Mouse (Mus musculus) embryonic facial prominence, embryonic 11.5 days (tissue): ENCODE data around the gene Cdk10. TPM values are rescaled to one million over a fixed set of nuclear protein-coding genes. Genes with fewer than 3 reads are reported as not detected.
"Not testable (repeated sequence)": the region's sequence is repeated elsewhere in the genome, so short reads cannot be mapped to it uniquely, and the experiment has no call there.

ENCODE experiments used
- ATAC-seq: fragments of 200-750 bp; cut with Nextera tagmentation; replicated peaks from 2 replicates; pipeline ENCODE4 v1.8.0; 2017; ENCODE audit warnings: low read depth; ENCODE audit not compliant: insufficient number of reproducible peaks, low FRiP score, low TSS enrichment
- DNase-seq: peaks from one replicate; pipeline ENCODE4 v3.0.0-alpha.2; 2015; ENCODE audit warnings: low spot score
- H3K27ac ChIP-seq: fragments of 300-500 bp; sonication (generic); replicated peaks from 2 replicates; pipeline ENCODE4 v1.5.1; 2014; ENCODE audit warnings: mild to moderate bottlenecking, low read depth, low read length, control low read depth
- H3K27me3 ChIP-seq: fragments of 300-500 bp; sonication (generic); 2 replicates; pipeline ENCODE4 v1.6.1; 2014; ENCODE audit warnings: mild to moderate bottlenecking, low read length, moderate library complexity, mixed read lengths; ENCODE audit not compliant: control insufficient read depth, insufficient read depth
- H3K36me3 ChIP-seq: fragments of 300-500 bp; sonication (generic); replicated peaks from 2 replicates; pipeline ENCODE4 v1.6.1; 2014; ENCODE audit warnings: low read depth, mild to moderate bottlenecking, low read length, moderate library complexity, mixed read lengths; ENCODE audit not compliant: control insufficient read depth, insufficient read depth
- H3K4me1 ChIP-seq: fragments of 300-500 bp; sonication (generic); 2 replicates; pipeline ENCODE4 v1.6.1; 2014; ENCODE audit warnings: low read length, mixed read lengths; ENCODE audit not compliant: control insufficient read depth, insufficient read depth
- H3K4me2 ChIP-seq: fragments of 300-500 bp; sonication (generic); 2 replicates; pipeline ENCODE4 v1.6.1; 2014; ENCODE audit warnings: low read depth, mild to moderate bottlenecking, control low read depth, low read length, moderate library complexity
- H3K4me3 ChIP-seq: fragments of 300-500 bp; sonication (generic); 2 replicates; pipeline ENCODE4 v1.5.1; 2014; ENCODE audit warnings: low read depth, low read length, control low read depth
- H3K9ac ChIP-seq: fragments of 300-500 bp; sonication (generic); replicated peaks from 2 replicates; pipeline ENCODE4 v1.6.1; 2014; ENCODE audit warnings: mild to moderate bottlenecking, control low read depth, low read length
- H3K9me3 ChIP-seq: fragments of 300-500 bp; sonication (generic); replicated peaks from 2 replicates; pipeline ENCODE4 v1.6.1; 2016; ENCODE audit warnings: mild to moderate bottlenecking, low read length, inconsistent platforms, mixed read lengths; ENCODE audit not compliant: control insufficient read depth
- WGBS: fragments of 180-500 bp; shearing (Covaris S2); extraction: QIAGEN DNeasy Blood & Tissue Kit; methylation state at CpG from one replicate; pipeline ENCODE4 v1.1.7; 2014; 5-methylcytosine and 5-hydroxymethylcytosine counted together
- polyA plus RNA-seq: library from polyadenylated mRNA; unstranded; fragments of >200 nt; fragmentation: Nextera tagmentation; extraction: Ambion mirVana; gene quantifications from 2 replicates; pipeline ENCODE4 v1.2.1, GENCODE M21; 2014

The Cdk10 gene
- polyA plus RNA-seq, 1 experiment from 2014 or later = 29.9 TPM

- no peaks in the 10 kb centered on the region for H3K9me3 ChIP-seq
- H3K27me3 ChIP-seq = no peaks in the 10 kb centered on the region
- no peak overlapping the region for H3K4me2 ChIP-seq
- H3K27ac ChIP-seq = no peak overlapping the region
- DNase-seq = no peak
- no peak for ATAC-seq
- no peak overlapping the region for H3K9ac ChIP-seq
- WGBS = 45% methylated on average over 3 of the region's 3 CpGs
- H3K36me3 ChIP-seq = no peaks in the 10 kb centered on the region; the same call in none of the 2 replicates
- peaks cover 4% of the 10 kb centered on the region; the same call in 1 of the 2 replicates for H3K4me1 ChIP-seq
- H3K4me3 ChIP-seq = no peak overlapping the region
These were observed 32.5 kb downstream of the Cdk10 start for GRCm38 (mm10) chr8:123257114-123257513.

DNA sequence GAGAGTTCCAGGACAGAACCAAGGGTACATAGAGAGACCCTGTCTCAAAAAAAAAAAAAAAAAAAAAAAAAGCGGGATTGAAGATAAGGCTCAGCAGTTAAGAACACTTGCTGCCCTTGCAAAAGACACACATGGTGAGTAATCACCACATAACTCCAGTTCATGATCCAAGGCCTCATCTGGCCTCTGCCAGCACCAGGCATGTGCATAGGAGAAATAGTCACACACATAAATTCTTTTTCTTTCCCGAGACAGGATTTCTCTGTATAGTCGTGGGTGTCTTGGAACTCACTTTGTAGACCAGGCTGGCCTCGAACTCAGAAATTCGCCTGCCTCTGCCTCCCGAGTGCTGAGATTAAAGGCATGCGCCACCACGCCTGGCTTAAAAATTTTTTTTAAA, 33.0 kb downstream of the Cdk10 start:
- H3K27ac ChIP-seq, H3K9ac ChIP-seq, ATAC-seq, H3K4me2 ChIP-seq, H3K4me3 ChIP-seq, DNase-seq, H3K4me1 ChIP-seq, H3K9me3 ChIP-seq, H3K36me3 ChIP-seq, H3K27me3 ChIP-seq: not testable (repeated sequence)
- WGBS = 91% methylated on average over 8 of the region's 8 CpGs

- no peaks in the 10 kb centered on the region for H3K9me3 ChIP-seq
- WGBS = 70% methylated on average over 14 of the region's 14 CpGs
- no peak overlapping the region for H3K4me2 ChIP-seq
- H3K27ac ChIP-seq = no peak overlapping the region
- H3K9ac ChIP-seq = no peak overlapping the region
- no peaks in the 10 kb centered on the region for H3K27me3 ChIP-seq
- peaks cover 2% of the 10 kb centered on the region for H3K36me3 ChIP-seq
- DNase-seq (no peak), ATAC-seq (peak; percentile 36; the same call in 1 of the 2 replicates)
- H3K4me3 ChIP-seq = no peak overlapping the region
- no peaks in the 10 kb centered on the region for H3K4me1 ChIP-seq
These were observed 43.4 kb downstream of the Cdk10 start for GRCm38 (mm10) chr8:123267926-123268656.

- DNase-seq (no peak), ATAC-seq (no peak)
- no peaks in the 10 kb centered on the region for H3K4me1 ChIP-seq
- no peaks in the 10 kb centered on the region for H3K9me3 ChIP-seq
- H3K4me2 ChIP-seq = no peak overlapping the region
- H3K36me3 ChIP-seq = peaks cover 2% of the 10 kb centered on the region; the same call in 1 of the 2 replicates
- no peaks in the 10 kb centered on the region for H3K27me3 ChIP-seq
- H3K9ac ChIP-seq = no peak overlapping the region
- 93% methylated on average over 10 of the region's 10 CpGs for WGBS
- no peak overlapping the region for H3K4me3 ChIP-seq
- H3K27ac ChIP-seq = no peak overlapping the region
These were observed 46.5 kb downstream of the Cdk10 start for GRCm38 (mm10) chr8:123271147-123271546.

DNA sequence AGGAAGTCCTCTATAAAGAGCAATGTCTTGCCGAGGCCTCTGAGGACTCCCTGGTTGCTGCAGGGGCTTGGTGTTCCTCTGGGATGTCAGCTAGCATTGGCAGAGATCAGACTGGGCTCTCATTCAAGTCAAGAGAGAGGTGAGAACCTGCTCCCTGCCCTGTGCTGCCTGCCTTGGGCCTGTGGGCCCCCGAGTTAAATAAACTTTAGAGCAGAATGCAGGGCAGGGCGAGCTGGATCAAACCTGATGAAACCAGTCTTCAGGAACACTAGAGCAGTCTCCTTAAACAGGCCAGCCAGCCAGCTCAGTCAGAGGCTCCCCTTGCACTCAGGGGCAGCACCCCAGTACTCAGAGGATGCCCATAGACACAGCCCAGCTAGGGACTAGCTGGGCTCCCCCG, 47.3 kb downstream of the Cdk10 start:
- Histone ChIP-seq H3K27ac (no peak overlapping the region), H3K36me3 (peaks cover 2% of the 10 kb centered on the region), H3K9ac (no peak overlapping the region), H3K27me3 (no peaks in the 10 kb centered on the region), H3K4me2 (no peak overlapping the region), H3K9me3 (no peaks in the 10 kb centered on the region), H3K4me3 (no peak overlapping the region), H3K4me1 (no peaks in the 10 kb centered on the region)
- 73% methylated on average over 4 of the region's 4 CpGs for WGBS
- ATAC-seq = no peak
- peak; percentile 6 for DNase-seq

- WGBS = 77% methylated on average over 5 of the region's 5 CpGs
- Histone ChIP-seq H3K36me3 (no peaks in the 10 kb centered on the region; the same call in none of the 2 replicates), H3K4me3 (no peak overlapping the region), H3K4me2 (no peak overlapping the region), H3K9ac (no peak overlapping the region), H3K4me1 (no peaks in the 10 kb centered on the region), H3K27ac (no peak overlapping the region), H3K9me3 (no peaks in the 10 kb centered on the region), H3K27me3 (no peaks in the 10 kb centered on the region)
- ATAC-seq (no peak), DNase-seq (no peak)
These were observed 49.8 kb downstream of the Cdk10 start for GRCm38 (mm10) chr8:123274447-123274846.

DNA sequence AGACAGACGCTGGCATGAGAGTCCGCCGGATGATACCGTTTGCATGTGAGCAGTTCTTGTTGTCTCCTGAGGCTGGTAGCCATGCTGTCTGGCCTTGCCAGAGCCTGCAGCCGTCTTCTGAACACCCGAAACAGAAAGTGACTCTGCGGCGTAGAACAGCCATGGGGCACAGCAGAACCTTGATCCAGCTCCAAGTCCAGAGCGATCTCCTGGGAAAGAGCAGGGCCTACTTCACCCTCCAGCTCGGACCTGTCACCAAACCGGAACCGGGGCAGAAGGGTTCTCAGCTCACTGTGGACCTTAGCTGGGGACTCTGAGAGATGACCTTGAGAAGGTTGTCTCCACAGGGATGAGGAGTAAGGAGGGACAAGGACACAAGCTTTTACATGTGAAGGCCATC, 50.5 kb downstream of the Cdk10 start:
- Histone ChIP-seq H3K4me2 (no peak overlapping the region), H3K9me3 (no peaks in the 10 kb centered on the region), H3K36me3 (no peaks in the 10 kb centered on the region; the same call in none of the 2 replicates), H3K27me3 (no peaks in the 10 kb centered on the region), H3K9ac (no peak overlapping the region), H3K4me3 (no peak overlapping the region), H3K27ac (no peak overlapping the region), H3K4me1 (no peaks in the 10 kb centered on the region)
- 93% methylated on average over 12 of the region's 12 CpGs for WGBS
- ATAC-seq = no peak
- DNase-seq = no peak

- DNase-seq = no peak
- 83% methylated on average over 7 of the region's 7 CpGs for WGBS
- Histone ChIP-seq H3K9me3 (no peaks in the 10 kb centered on the region), H3K9ac (no peak overlapping the region), H3K4me2 (no peak overlapping the region), H3K27me3 (no peaks in the 10 kb centered on the region), H3K4me1 (no peaks in the 10 kb centered on the region), H3K36me3 (no peaks in the 10 kb centered on the region; the same call in none of the 2 replicates), H3K27ac (no peak overlapping the region), H3K4me3 (no peak overlapping the region)
- ATAC-seq = no peak
These were observed 53.8 kb downstream of the Cdk10 start for GRCm38 (mm10) chr8:123278445-123278844.
